Mouse (Mus musculus): Measurements from ENCODE around the gene L1cam. TPM values are rescaled to one million over a fixed set of nuclear protein-coding genes. Genes with fewer than 3 reads are reported as not detected.
A peak's percentile ranks its signal among the peaks of the same experiment; 100 is the strongest.

Gene L1cam
- total and polyA plus RNA-seq, 3 experiments: 0.23 to 0.49 (median 0.30) TPM

DNA sequence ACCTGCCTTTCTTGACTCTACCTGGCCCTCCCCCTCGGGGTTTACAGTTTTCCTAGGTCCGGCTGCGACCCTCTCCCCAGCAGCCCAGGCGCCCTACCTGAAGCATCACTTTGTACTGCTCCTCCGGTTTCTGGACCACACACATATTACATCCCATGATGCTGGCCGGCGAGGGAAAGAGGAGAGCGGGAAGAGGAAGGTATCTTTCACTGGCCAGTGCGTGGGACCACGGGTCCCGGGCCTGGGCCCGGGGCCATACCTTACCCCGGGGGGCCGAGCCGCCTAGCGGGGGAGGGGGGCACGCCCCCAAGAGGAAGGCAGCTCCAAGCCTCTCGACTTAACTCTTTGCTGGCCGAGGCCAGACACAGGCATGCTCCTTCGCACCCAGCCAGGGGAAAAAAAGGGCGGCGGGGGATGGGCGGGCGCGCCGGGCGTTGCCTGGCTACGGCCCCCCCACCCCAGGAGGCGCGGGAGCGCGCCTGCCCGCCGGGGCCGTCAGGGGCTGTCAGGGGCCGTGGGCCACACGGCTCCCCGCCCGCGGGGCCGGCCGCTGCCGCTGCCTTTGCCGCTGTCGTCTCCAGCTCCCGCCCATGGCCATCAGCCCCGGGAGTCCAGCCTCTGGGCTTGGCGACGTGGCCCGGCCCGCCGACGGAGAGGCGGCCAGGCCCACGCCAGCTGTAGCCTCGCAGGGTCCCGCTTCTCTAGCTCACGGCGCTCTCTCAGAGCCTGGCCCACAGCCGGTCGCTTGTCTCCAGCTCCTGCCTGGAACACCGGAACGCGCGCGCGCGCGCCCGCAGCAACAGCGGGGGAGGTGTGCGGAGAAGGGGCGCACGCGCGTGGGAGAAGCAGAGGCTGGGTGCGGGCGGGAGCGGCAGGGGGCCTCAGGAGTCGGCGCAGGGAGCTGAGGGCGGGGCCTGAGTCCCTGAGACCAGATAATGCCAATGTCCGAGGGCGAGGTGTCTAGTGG lies 71.4 kb downstream of the L1cam start, which contains the start of gene Pdzd4:
TSS of gene Pdzd4 (minus strand) at position 785 of the 967 bp plus-strand sequence.
- no peaks in the 10 kb centered on the region for H3K79me2 ChIP-seq (replicated peaks; ENCODE audit: control insufficient read depth, extremely low read depth, insufficient read depth, poor library complexity, severe bottlenecking)
- H3K4me2 ChIP-seq (ENCODE audit: insufficient read depth, low read depth, poor library complexity, severe bottlenecking): peak within 1 kb of the TSS; percentile 87
- no peaks in the 10 kb centered on the region for H3K9me3 ChIP-seq (replicated peaks; ENCODE audit: low read length)
- H3K36me3 ChIP-seq (replicated peaks in 1 of 2; ENCODE audit: control insufficient read depth in 1 of 2, insufficient read depth in 1 of 2, low read length in 1 of 2): no peaks in the 10 kb centered on the region
- H3K27ac ChIP-seq (ENCODE audit: insufficient read depth, low read depth): no peak within 1 kb of the TSS
- TF ChIP-seq MAX (IDR thresholded peaks at IDR 0.05; ENCODE audit: low read length): no peak
- TF ChIP-seq NRF1 (IDR thresholded peaks at IDR 0.05; ENCODE audit: low read depth, low read length): peak; percentile 81
- H3K9ac ChIP-seq (ENCODE audit: insufficient read depth, low read depth): peak within 1 kb of the TSS; percentile 91
- no peaks in the 10 kb centered on the region for H3K27me3 ChIP-seq (replicated peaks)
- DNase-seq (ENCODE audit: extremely low read depth): peak; percentile 10
- peaks cover 0 to 7% of the 10 kb centered on the region in 2 experiments; a peak in 1 of 4 replicates for H3K4me1 ChIP-seq (ENCODE audit: control insufficient read depth in 1 of 2, insufficient read depth in 2 of 2)
- in situ Hi-C loops (cut with MboI; ENCODE audit: low pct_ligation_motif_present, low pct_unique_long_range_greater_than_20kb, low sequenced_read_pairs): no loop called here
- H3K4me3 ChIP-seq (replicated peaks in 1 of 3; ENCODE audit: low read depth in 2 of 3, low read length in 2 of 3, poor library complexity in 1 of 3): peak within 1 kb of the TSS; percentile 38 to 81 (median 56)
- dilution Hi-C loops (cut with MboI; ENCODE audit: extremely low pct_ligation_motif_present, extremely low pct_unique_long_range_greater_than_20kb, low sequenced_read_pairs): no loop called here

DNA sequence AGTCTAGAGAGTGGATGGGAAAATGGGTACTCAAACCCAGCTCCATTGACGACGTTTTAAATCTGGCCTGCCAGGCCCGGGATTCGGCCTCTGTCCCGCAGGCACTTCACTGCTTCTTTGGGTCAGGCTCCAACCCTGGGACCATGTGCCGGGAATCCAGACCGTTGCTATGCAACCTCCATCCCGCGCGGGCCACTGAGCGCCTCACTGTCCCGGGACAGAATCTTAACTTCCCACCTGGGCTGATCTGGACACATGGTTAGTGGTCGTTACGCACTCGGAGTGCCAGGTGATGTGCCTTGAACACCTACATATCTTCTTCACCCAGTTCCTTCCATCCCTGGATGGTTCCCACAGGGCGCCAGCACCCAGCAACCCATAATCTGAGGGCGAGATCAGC lies 72.2 kb downstream of the L1cam start:
- no peaks in the 10 kb centered on the region for H3K9me3 ChIP-seq (replicated peaks; ENCODE audit: low read length)
- TF ChIP-seq NELFE (IDR thresholded peaks at IDR 0.05; ENCODE audit: low read depth, low read length) (no peak), ETS1 (conservative IDR thresholded peaks at IDR 0.05; ENCODE audit: low read depth, low read length) (no peak), ZMIZ1 (IDR thresholded peaks at IDR 0.05; ENCODE audit: low read depth, low read length) (no peak), RAD21 (IDR thresholded peaks at IDR 0.05; ENCODE audit: low read depth, low read length) (no peak), PAX5 (IDR thresholded peaks at IDR 0.05; ENCODE audit: low read length) (no peak), CHD2 (IDR thresholded peaks at IDR 0.05; ENCODE audit: low read length) (no peak)
- in situ Hi-C loops (cut with MboI; ENCODE audit: low pct_ligation_motif_present, low pct_unique_long_range_greater_than_20kb, low sequenced_read_pairs): no loop called here
- H3K27ac ChIP-seq (ENCODE audit: insufficient read depth, low read depth): no peak overlapping the region
- no peaks in the 10 kb centered on the region for H3K36me3 ChIP-seq (replicated peaks in 1 of 2; ENCODE audit: control insufficient read depth in 1 of 2, insufficient read depth in 1 of 2, low read length in 1 of 2)
- no peak overlapping the region for H3K9ac ChIP-seq (ENCODE audit: insufficient read depth, low read depth)
- dilution Hi-C loops (cut with MboI; ENCODE audit: extremely low pct_ligation_motif_present, extremely low pct_unique_long_range_greater_than_20kb, low sequenced_read_pairs): no loop called here
- no peak for DNase-seq (ENCODE audit: extremely low read depth)
- no peaks in the 10 kb centered on the region for H3K27me3 ChIP-seq (replicated peaks)
- no peak overlapping the region for H3K4me3 ChIP-seq (replicated peaks in 1 of 3; ENCODE audit: low read depth in 2 of 3, low read length in 2 of 3, poor library complexity in 1 of 3)
- no peaks in the 10 kb centered on the region for H3K79me2 ChIP-seq (replicated peaks; ENCODE audit: control insufficient read depth, extremely low read depth, insufficient read depth, poor library complexity, severe bottlenecking)
- peaks cover 0 to 7% of the 10 kb centered on the region in 2 experiments; a peak in 1 of 4 replicates for H3K4me1 ChIP-seq (ENCODE audit: control insufficient read depth in 1 of 2, insufficient read depth in 2 of 2)
- H3K4me2 ChIP-seq (ENCODE audit: insufficient read depth, low read depth, poor library complexity, severe bottlenecking): peak overlapping the region; percentile 87; the same call in 1 of the 2 replicates

DNA sequence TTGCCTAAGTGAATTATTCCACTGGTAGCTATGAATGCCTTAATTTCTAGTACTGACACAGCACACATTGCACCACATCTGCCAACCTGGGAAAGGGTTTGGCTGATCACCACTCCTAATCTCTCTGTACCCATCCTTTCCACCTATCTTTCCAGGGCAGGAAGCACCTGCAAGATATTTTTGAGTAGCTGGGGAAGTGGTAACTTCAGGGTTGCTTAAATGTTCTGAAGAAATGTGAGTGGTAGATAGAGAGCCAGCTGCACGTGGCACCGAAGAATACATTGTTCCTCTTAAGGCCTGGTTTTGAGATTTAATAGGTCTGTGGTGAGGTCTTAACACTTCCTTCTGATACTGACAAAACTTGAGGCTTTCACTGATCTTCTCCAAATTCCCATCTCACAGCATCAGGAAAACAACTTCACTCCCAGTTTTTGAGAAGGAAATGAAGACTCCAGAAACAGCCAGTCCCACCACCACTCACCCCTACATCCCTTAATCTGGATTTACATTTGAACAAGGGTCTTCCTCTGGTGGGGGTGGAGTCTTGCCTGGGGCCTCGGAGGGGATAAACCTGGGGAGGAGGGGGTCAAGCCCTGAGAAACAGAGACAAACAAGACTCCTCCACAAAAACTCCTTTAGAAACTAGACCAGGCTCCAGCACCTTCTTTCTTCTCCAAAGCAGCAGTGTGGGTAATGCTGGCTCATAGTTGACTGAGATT lies 79.2 kb downstream of the L1cam start:
- DNase-seq (ENCODE audit: extremely low read depth): no peak
- no peak for TF ChIP-seq ELF1 (IDR thresholded peaks at IDR 0.05; ENCODE audit: low read depth, low read length)
- no peak for TF ChIP-seq MAX (IDR thresholded peaks at IDR 0.05; ENCODE audit: low read length)
- no peak for TF ChIP-seq E2F4 (IDR thresholded peaks at IDR 0.05; ENCODE audit: insufficient replicate concordance, low read depth, low read length)
- no peak for TF ChIP-seq MAZ (IDR thresholded peaks at IDR 0.05; ENCODE audit: low read depth, low read length)
- TF ChIP-seq CHD2 (IDR thresholded peaks at IDR 0.05; ENCODE audit: low read length): no peak
- TF ChIP-seq KAT2A (IDR thresholded peaks at IDR 0.05; ENCODE audit: insufficient replicate concordance, low read length): no peak
- TF ChIP-seq ZNF384 (IDR thresholded peaks at IDR 0.05; ENCODE audit: low read depth, low read length): no peak
- TF ChIP-seq ZKSCAN1 (IDR thresholded peaks at IDR 0.05; ENCODE audit: borderline replicate concordance, low read depth, low read length): no peak
- TF ChIP-seq USF1 (IDR thresholded peaks at IDR 0.05; ENCODE audit: low read depth, low read length): no peak
- TF ChIP-seq MAFK (IDR thresholded peaks at IDR 0.05; ENCODE audit: insufficient replicate concordance, low read length): no peak
- TF ChIP-seq CHD1 (IDR thresholded peaks at IDR 0.05; ENCODE audit: low read depth, low read length): no peak
- no peak for TF ChIP-seq BHLHE40 (IDR thresholded peaks at IDR 0.05; ENCODE audit: low read depth, low read length)
- no peak for TF ChIP-seq TCF12 (IDR thresholded peaks at IDR 0.05; ENCODE audit: low read depth, low read length)
- no peak for TF ChIP-seq RAD21 (IDR thresholded peaks at IDR 0.05; ENCODE audit: low read depth, low read length)
- TF ChIP-seq USF2 (conservative IDR thresholded peaks at IDR 0.05; ENCODE audit: low read depth, low read length): no peak
- no peak for TF ChIP-seq IRF4 (IDR thresholded peaks at IDR 0.05; ENCODE audit: low read depth, low read length)

More for the DNA sequence above, 79.2 kb downstream of the L1cam start:
- Histone ChIP-seq H3K4me1 (ENCODE audit: control insufficient read depth in 1 of 2, insufficient read depth in 2 of 2) (peaks cover 0 to 10% of the 10 kb centered on the region in 2 experiments; a peak in 2 of 4 replicates), H3K4me2 (ENCODE audit: insufficient read depth, low read depth, poor library complexity, severe bottlenecking) (no peak overlapping the region), H3K36me3 (replicated peaks in 1 of 2; ENCODE audit: control insufficient read depth in 1 of 2, insufficient read depth in 1 of 2, low read length in 1 of 2) (no peaks in the 10 kb centered on the region), H3K4me3 (replicated peaks in 1 of 3; ENCODE audit: low read depth in 2 of 3, low read length in 2 of 3, poor library complexity in 1 of 3) (no peak overlapping the region), H3K27ac (ENCODE audit: insufficient read depth, low read depth) (no peak overlapping the region), H3K79me2 (replicated peaks; ENCODE audit: control insufficient read depth, extremely low read depth, insufficient read depth, poor library complexity, severe bottlenecking) (no peaks in the 10 kb centered on the region), H3K9ac (ENCODE audit: insufficient read depth, low read depth) (no peak overlapping the region), H3K27me3 (replicated peaks) (no peaks in the 10 kb centered on the region), H3K9me3 (replicated peaks; ENCODE audit: low read length) (no peaks in the 10 kb centered on the region)
- in situ Hi-C loops (cut with MboI; ENCODE audit: low pct_ligation_motif_present, low pct_unique_long_range_greater_than_20kb, low sequenced_read_pairs) (no loop called here), dilution Hi-C loops (cut with MboI; ENCODE audit: extremely low pct_ligation_motif_present, extremely low pct_unique_long_range_greater_than_20kb, low sequenced_read_pairs) (no loop called here)

Measured in CH12.LX (cell line).